Mouse (Mus musculus): ENCODE measurements around the gene Olfr972. TPM values are rescaled to one million over a fixed set of nuclear protein-coding genes. Genes with fewer than 3 reads are reported as not detected.

Gene Olfr972
- not detected for polyA plus RNA-seq (2014; fragmentation: Illumina TruSeq; extraction: RNeasy Lipid Tissue Mini Kit (QIAGEN cat#74804); ENCODE audit: low read depth, low replicate concordance)

DNA sequence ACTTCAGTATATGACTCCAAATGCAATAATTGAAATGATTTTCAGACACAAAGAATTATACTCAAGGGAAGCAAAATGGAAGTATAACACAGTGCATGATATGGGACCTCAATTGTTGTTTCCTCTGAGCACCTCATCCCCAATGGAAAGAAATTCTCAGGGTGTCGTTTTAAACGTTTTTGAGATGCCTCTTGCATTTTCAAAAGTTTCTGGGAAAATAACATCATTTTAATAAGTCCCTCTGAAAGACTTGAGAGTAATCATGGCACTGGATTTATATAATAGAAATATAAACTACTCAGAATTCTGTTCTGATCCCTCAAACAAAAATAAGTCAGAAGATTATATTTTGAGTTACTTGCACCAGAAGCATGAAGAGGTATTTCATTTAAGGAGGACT lies at the start of gene Olfr972:
Olfr972 (plus strand) TSS at position 301 of the 400 bp plus-strand sequence.

GRCm38 (mm10) chr9:39836576-39836975 lies 29.6 kb upstream of the Olfr972 start, which contains the start of gene Olfr971:
Olfr971 (plus strand) TSS chr9:39836876.

DNA sequence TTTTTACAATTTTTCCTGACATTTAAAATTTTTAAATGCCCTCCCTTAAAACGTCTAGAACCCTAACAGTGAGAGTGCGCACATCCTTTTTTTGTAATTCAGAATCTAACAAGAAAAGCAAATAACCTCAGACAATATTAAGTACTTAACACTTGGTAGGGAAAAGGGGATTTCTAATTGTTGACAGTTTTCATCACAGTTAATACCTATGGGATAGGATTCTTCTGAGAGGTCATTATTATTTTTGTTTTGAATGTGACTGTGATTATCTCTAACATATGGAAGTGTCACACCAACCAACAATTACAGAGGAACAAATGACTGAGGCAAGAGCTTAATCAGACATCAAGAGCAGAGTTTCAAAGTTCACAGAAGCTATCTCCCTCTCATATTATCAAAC lies 40.8 kb downstream of the Olfr972 start, which contains the start of gene Olfr229:
Olfr229 (plus strand) TSS at position 301 of the 400 bp plus-strand sequence.

Other genes with a start within 250 kb of the Olfr972 start
- not detected for gene Olfr960, start 245.0 kb upstream of the Olfr972 start, polyA plus RNA-seq (2014; fragmentation: Illumina TruSeq; extraction: RNeasy Lipid Tissue Mini Kit (QIAGEN cat#74804); ENCODE audit: low read depth, low replicate concordance)
- not detected for gene Olfr961, start 221.3 kb upstream of the Olfr972 start, polyA plus RNA-seq (2014; fragmentation: Illumina TruSeq; extraction: RNeasy Lipid Tissue Mini Kit (QIAGEN cat#74804); ENCODE audit: low read depth, low replicate concordance)
- gene Olfr963, start 199.2 kb upstream of the Olfr972 start, polyA plus RNA-seq (2014; fragmentation: Illumina TruSeq; extraction: RNeasy Lipid Tissue Mini Kit (QIAGEN cat#74804); ENCODE audit: low read depth, low replicate concordance): not detected
- not detected for gene Olfr149, start 159.3 kb upstream of the Olfr972 start, polyA plus RNA-seq (2014; fragmentation: Illumina TruSeq; extraction: RNeasy Lipid Tissue Mini Kit (QIAGEN cat#74804); ENCODE audit: low read depth, low replicate concordance)
- not detected for gene Olfr965, start 155.1 kb upstream of the Olfr972 start, polyA plus RNA-seq (2014; fragmentation: Illumina TruSeq; extraction: RNeasy Lipid Tissue Mini Kit (QIAGEN cat#74804); ENCODE audit: low read depth, low replicate concordance)
- not detected for gene Olfr150, start 135.4 kb upstream of the Olfr972 start, polyA plus RNA-seq (2014; fragmentation: Illumina TruSeq; extraction: RNeasy Lipid Tissue Mini Kit (QIAGEN cat#74804); ENCODE audit: low read depth, low replicate concordance)
- gene Olfr967, start 120.2 kb upstream of the Olfr972 start, polyA plus RNA-seq (2014; fragmentation: Illumina TruSeq; extraction: RNeasy Lipid Tissue Mini Kit (QIAGEN cat#74804); ENCODE audit: low read depth, low replicate concordance): not detected
- not detected for gene Olfr968, start 83.2 kb upstream of the Olfr972 start, polyA plus RNA-seq (2014; fragmentation: Illumina TruSeq; extraction: RNeasy Lipid Tissue Mini Kit (QIAGEN cat#74804); ENCODE audit: low read depth, low replicate concordance)
- gene Olfr969, start 75.5 kb upstream of the Olfr972 start, polyA plus RNA-seq (2014; fragmentation: Illumina TruSeq; extraction: RNeasy Lipid Tissue Mini Kit (QIAGEN cat#74804); ENCODE audit: low read depth, low replicate concordance): not detected
- gene Olfr970, start 57.6 kb upstream of the Olfr972 start, polyA plus RNA-seq (2014; fragmentation: Illumina TruSeq; extraction: RNeasy Lipid Tissue Mini Kit (QIAGEN cat#74804); ENCODE audit: low read depth, low replicate concordance): not detected
- gene Olfr971, start 29.5 kb upstream of the Olfr972 start, polyA plus RNA-seq (2014; fragmentation: Illumina TruSeq; extraction: RNeasy Lipid Tissue Mini Kit (QIAGEN cat#74804); ENCODE audit: low read depth, low replicate concordance): not detected
- gene Olfr229, start 40.9 kb downstream of the Olfr972 start, polyA plus RNA-seq (2014; fragmentation: Illumina TruSeq; extraction: RNeasy Lipid Tissue Mini Kit (QIAGEN cat#74804); ENCODE audit: low read depth, low replicate concordance): not detected
- gene Olfr974, start 71.1 kb downstream of the Olfr972 start, polyA plus RNA-seq (2014; fragmentation: Illumina TruSeq; extraction: RNeasy Lipid Tissue Mini Kit (QIAGEN cat#74804); ENCODE audit: low read depth, low replicate concordance): not detected
- not detected for gene Olfr975, start 85.6 kb downstream of the Olfr972 start, polyA plus RNA-seq (2014; fragmentation: Illumina TruSeq; extraction: RNeasy Lipid Tissue Mini Kit (QIAGEN cat#74804); ENCODE audit: low read depth, low replicate concordance)
- gene Olfr976, start 94.7 kb downstream of the Olfr972 start, polyA plus RNA-seq (2014; fragmentation: Illumina TruSeq; extraction: RNeasy Lipid Tissue Mini Kit (QIAGEN cat#74804); ENCODE audit: low read depth, low replicate concordance): not detected
- gene Olfr978, start 125.7 kb downstream of the Olfr972 start, polyA plus RNA-seq (2014; fragmentation: Illumina TruSeq; extraction: RNeasy Lipid Tissue Mini Kit (QIAGEN cat#74804); ENCODE audit: low read depth, low replicate concordance): not detected
- not detected for gene Olfr979, start 137.0 kb downstream of the Olfr972 start, polyA plus RNA-seq (2014; fragmentation: Illumina TruSeq; extraction: RNeasy Lipid Tissue Mini Kit (QIAGEN cat#74804); ENCODE audit: low read depth, low replicate concordance)
- not detected for gene Olfr980, start 143.2 kb downstream of the Olfr972 start, polyA plus RNA-seq (2014; fragmentation: Illumina TruSeq; extraction: RNeasy Lipid Tissue Mini Kit (QIAGEN cat#74804); ENCODE audit: low read depth, low replicate concordance)
- not detected for gene Olfr981, start 155.0 kb downstream of the Olfr972 start, polyA plus RNA-seq (2014; fragmentation: Illumina TruSeq; extraction: RNeasy Lipid Tissue Mini Kit (QIAGEN cat#74804); ENCODE audit: low read depth, low replicate concordance)
- gene Olfr982, start 207.4 kb downstream of the Olfr972 start, polyA plus RNA-seq (2014; fragmentation: Illumina TruSeq; extraction: RNeasy Lipid Tissue Mini Kit (QIAGEN cat#74804); ENCODE audit: low read depth, low replicate concordance): not detected
- gene Olfr983, start 227.2 kb downstream of the Olfr972 start, polyA plus RNA-seq (2014; fragmentation: Illumina TruSeq; extraction: RNeasy Lipid Tissue Mini Kit (QIAGEN cat#74804); ENCODE audit: low read depth, low replicate concordance): not detected
- not detected for gene Olfr984, start 247.8 kb downstream of the Olfr972 start, polyA plus RNA-seq (2014; fragmentation: Illumina TruSeq; extraction: RNeasy Lipid Tissue Mini Kit (QIAGEN cat#74804); ENCODE audit: low read depth, low replicate concordance)